Mouse (Mus musculus) brain, embryonic 14.5 days (tissue): ENCODE measurements around the gene Enpp3. TPM values are rescaled to one million over a fixed set of nuclear protein-coding genes. Genes with fewer than 3 reads are reported as not detected.
A peak's percentile ranks its signal among the peaks of the same experiment; 100 is the strongest.

ENCODE experiments used
- DNase-seq: peaks from one replicate; pipeline ENCODE4 v3.0.0-alpha.2; 2011; ENCODE audit warnings: low read depth
- CTCF ChIP-seq: fragments of 200-500 bp; IDR thresholded peaks from 2 replicates; pipeline ENCODE4 v1.5.1; 2012; ENCODE audit warnings: inconsistent platforms, mild to moderate bottlenecking, moderate library complexity, borderline replicate concordance; ENCODE audit not compliant: insufficient read depth, insufficient read length; ENCODE audit errors: extremely low read depth
- POLR2A ChIP-seq: fragments of 200-500 bp; IDR thresholded peaks from 2 replicates; pipeline ENCODE4 v1.6.1; 2012; ENCODE audit warnings: mild to moderate bottlenecking, inconsistent platforms, borderline replicate concordance; ENCODE audit not compliant: poor library complexity, insufficient read depth, insufficient read length, severe bottlenecking; ENCODE audit errors: extremely low read depth
- polyA plus RNA-seq: library from polyadenylated mRNA; depleted of rRNA; stranded (reverse); fragments of >200 nt; gene quantifications from 2 replicates; pipeline ENCODE4 v1.2.3, GENCODE M21; 2012; rRNA removed

Gene Enpp3
- 1.7 and 2.7 TPM in 2 replicates for polyA plus RNA-seq

DNA sequence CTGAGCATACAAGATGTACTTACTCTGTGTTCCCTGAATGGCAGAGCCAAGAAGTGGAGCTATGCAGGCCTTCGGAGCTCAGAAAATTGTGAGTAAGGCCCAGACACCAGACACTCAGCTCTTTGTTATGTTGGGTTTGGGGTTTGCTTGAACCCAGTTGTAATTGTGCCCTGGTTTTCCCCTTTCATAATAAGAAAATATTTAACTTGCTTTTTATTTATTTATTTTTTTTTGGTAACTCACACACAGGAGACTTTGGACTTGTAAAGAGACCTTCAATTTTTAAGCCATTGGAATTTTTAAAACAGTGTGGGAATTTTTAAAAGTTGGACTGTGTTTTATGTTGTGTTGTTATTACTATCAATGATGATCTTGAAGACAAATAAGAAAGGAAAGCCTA is at the start of gene Enpp3:
Gene Enpp3 (minus strand): TSS at position 148 of the 400 bp plus-strand sequence.
- no peak for DNase-seq
- TF ChIP-seq CTCF, result no peak
- TF ChIP-seq POLR2A, result no peak

DNA sequence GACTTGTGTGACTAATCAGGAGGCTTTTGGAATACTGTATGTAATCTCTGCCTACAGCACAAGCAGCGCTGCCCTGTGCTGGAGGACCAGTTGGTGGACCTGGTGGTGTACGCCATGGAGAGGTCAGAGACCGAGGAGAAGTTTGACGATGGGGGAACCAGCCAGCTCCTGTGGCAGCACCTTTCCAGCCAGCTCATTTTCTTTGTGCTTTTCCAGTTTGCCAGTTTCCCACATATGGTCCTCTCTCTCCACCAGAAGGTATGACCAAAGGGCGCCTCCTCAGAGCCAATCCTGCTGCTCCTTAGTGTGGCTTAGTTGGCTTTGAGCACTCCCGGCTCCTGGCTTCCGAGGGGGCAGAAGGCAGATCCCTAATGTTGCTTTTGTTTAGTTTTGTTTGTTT is 45.7 kb upstream of the Enpp3 start:
- no peak for TF ChIP-seq POLR2A
- TF ChIP-seq CTCF, result no peak
- no peak for DNase-seq

DNA sequence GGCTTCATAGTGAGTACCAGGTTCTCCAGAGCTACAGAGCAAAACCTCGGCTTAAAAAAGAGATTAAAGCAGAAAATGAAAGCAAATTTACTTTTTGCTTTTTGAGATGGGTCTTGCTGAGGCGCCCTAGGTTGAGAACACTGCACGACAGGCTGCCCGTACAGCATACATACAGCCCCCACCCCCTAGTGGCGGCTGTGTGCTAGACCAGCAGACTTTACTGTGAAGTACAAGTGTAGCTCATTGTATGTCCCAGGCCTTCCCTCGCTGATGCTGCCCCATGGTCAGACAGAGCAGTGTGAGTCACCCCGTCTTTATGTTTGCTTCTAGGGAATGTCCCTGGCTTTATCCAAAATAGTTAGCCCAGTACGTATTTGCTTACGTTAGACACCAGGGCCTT is 43.4 kb upstream of the Enpp3 start:
- peak; percentile 24 for DNase-seq
- peak; percentile 57 for TF ChIP-seq CTCF
- no peak for TF ChIP-seq POLR2A

DNA sequence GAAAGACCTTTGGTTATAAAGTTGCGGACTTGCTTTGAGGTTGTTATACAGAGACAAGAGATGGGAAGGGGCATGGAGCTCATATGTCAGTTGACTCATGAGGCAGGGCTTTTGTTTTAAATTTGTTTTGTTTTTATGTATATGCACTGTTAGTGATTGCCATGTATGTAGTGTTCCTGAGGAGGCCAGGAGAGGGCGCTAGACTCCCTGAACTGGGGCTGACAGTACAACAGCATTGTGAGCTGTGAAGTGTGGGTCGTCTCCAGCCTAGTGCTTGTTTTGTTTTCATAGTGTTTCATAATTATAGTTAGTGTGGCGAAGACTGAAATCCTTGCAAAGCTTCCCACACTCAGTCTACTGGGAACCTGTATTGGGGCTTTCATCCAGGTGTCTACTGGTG is 31.0 kb upstream of the Enpp3 start:
- DNase-seq, result no peak

DNA sequence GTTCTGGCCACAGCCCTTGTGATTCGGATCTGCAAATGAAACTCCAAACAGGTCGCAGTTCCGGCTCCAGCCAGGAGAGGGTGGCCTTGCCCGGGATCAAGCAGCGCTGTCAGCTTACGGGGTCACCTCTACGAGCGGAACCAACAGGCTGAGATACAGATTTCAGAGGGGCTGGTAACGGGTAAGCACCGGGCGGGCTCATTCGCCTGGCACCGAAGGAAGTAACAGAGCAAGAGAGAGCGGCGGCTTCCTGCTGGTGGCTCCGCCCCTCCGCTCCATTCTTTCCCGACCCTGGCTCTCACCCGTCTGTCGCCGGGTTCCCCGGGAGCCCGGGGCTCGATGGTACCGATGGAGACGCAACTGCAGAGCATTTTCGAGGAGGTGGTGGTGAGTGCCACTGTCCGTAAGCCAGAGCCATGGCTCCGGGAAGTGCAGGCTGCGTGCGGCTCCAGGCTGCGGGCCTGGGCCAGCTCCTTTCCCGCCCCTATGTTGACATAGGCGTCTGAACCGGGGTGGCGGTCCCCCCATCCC is 27.2 kb upstream of the Enpp3 start, which contains the start of gene Med23:
Gene Med23 (plus strand): TSS at position 227 of the 531 bp plus-strand sequence.
- DNase-seq, result peak; percentile 99
- TF ChIP-seq POLR2A (peak; percentile 23; the same call in 1 of the 2 replicates), CTCF (peak; percentile 96)

More for the DNA sequence above, 31.0 kb upstream of the Enpp3 start:
- TF ChIP-seq CTCF, result peak; percentile 31; the same call in 1 of the 2 replicates
- no peak for TF ChIP-seq POLR2A

DNA sequence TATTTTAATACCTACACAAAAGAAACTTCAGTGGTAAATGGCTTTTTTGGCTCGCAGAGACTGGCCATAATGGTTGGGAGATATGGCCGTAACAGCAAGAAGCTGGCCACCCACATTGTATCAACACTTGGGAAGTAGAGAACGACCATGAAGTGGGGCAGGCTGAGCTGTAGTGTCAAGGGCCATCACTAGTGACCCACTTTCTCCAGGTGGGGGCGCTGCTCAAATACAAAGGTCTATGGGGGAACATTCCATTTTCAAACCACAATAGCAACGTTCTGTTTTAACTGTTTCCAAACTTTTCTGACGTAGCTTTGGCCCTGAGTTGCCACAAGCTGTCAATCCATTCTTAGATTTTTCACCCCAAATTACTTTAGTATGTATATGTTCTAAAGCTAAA is 21.8 kb upstream of the Enpp3 start:
- TF ChIP-seq CTCF (no peak), POLR2A (no peak)
- DNase-seq, result no peak

DNA sequence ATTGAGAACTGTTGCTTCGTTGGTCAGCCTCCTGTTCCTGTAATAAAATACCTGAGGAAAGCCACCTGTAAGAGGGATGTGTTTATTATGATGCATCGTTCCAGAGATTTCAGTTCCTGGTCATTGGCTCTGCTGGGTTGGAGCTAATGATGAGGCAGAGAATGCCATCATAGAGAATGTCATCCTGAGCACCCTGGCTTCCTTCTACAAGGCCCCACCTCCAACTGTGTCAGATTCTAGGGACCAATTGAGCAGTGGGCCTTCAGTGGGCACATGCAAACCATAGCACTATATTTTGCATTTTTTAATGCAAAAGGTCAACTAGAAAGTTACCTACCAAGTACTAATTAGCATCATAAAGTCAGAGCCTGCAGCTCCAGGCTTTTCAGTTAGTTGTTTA is 20.5 kb upstream of the Enpp3 start:
- TF ChIP-seq POLR2A, result no peak
- DNase-seq, result no peak

DNA sequence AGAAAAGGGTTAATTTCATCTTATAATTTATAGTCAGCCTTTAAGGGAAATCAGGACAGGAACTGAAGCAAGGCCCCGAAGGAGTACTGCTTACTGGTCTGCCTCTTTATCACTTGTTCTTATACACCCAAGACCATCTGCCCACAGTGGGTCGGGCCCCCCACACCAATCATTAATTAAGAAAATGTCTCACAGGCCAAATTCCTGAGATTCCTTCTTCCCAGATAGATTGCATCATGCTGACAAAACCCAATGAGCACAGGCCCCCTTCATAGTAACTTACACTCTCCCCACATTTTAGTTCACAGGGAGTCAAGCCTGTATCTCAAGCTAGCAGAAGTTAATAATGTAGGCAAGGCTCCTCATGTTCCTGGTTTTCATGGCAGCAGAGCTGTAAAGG is 625 bp downstream of the Enpp3 start:
- TF ChIP-seq POLR2A (no peak), CTCF (no peak)
- no peak for DNase-seq

DNA sequence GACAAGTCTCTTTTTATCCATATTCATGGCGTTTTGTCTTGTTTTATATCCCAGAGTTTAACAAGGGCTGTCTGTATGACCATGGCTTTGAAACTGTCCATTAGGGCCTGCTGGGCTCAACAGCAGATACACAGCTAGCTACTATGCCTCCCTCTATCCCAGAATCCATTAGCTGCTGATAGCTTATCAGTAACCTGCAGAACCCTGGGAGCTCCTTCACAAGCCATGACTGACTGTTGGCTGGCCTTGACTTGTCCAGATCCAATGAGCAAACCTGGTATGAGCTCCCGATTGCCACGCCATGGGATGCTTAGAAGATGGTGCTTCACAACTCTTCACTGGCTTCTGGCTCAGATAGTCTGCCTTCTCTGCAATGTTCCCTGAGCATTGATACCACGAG is 1.8 kb downstream of the Enpp3 start:
- no peak for DNase-seq
- TF ChIP-seq POLR2A (no peak), CTCF (no peak)

DNA sequence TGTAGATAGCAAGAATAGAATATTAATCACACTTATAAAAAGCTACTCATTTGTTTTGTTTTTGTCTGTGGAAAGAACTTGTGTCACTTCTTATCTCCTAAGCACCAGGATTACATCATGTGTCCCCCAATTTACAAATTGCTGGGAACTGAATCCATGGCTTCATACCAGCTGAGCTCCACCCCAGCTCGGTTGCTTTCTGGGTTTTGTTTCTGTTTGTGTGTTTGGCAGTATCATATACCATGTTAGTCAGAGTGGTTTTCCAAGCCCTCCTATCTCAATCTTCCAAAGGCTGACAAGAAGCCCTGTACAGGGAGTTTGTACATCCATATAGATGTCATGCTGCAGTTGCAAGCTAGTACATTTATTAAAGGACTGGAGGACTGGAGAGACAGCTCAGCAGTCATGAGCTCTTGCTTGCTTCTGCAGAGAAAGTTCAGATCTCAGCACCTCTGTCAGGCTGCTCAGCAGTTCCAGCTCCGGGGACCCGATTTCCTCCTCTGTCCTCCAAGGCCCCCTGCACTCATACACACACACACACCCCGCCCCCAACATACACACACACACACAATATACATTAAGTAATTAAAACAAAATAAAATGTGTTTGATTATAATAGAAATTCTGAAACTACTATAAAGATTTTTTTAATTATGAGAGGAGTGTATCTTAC is 6.1 kb downstream of the Enpp3 start:
- DNase-seq, result peak; percentile 47
- TF ChIP-seq POLR2A, result no peak
- TF ChIP-seq CTCF, result no peak

DNA sequence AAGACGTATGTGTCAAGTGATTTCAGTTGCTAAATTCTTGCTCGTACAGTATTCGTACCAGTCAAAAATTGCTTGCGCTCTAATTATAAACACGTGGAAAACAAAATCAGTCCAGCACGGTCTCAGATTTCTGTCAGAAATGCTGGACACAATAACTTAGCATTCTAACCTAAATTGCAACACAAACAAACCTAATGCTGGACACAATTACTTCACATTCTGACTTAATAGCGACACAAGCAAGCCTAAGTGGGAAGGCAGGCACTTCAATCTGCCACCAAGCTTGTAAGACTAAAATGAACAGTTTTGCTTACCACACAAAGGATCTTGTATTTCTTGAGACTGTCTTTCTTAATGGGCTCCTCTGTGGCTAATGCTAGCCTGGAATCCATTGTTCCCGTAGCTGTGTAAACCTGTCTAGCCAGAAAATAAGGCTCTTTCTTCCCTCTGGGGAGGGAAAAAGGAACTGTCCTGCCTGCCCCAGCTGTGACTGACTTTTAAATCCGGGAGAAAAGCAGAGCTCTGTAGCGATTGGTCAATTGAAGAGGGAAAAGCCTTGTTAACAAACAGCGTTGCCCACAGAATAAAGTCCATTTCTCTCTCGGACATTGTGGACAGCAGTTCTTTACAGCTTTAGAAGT is 6.8 kb downstream of the Enpp3 start:
- no peak for TF ChIP-seq POLR2A
- no peak for TF ChIP-seq CTCF
- DNase-seq, result peak; percentile 75

DNA sequence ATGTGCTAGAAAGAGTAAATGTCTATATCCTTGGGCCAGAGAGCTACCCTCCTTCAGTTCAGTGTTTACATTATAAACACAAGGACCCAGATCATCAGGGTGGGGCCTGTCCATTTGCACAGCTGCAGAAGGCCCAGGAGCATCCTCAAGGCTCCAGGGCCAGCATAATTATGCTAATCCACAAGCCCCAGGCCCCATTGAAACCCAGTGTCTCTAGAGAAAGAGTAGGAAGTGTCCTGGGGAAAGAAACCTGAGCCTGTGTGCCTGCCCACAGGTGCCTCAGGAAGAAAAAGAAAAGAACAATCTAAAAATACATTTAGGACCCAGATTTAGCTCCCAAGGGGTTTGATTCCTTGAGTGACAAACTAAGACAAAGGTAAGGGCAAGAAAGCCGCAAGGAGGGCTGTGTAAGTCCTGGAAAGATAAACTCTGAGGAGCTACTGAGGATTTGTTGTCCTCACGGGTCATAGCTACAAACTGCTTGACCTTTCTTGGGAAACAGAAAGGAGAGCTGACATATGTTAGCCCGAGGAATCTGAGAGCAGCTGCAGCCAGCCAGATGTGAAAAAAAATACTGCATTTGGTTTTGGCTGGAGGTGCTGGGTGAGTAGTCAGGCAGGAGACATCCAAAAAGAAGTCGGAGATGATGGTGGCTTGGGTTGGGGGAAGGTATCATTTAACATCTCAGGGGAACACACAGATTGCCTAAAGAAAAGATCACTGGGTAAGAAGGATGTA is 7.8 kb downstream of the Enpp3 start:
- no peak for TF ChIP-seq CTCF
- no peak for TF ChIP-seq POLR2A
- DNase-seq, result peak; percentile 9
